Mouse (Mus musculus): ENCODE data around the gene Bmpr1b. TPM values are rescaled to one million over a fixed set of nuclear protein-coding genes. Genes with fewer than 3 reads are reported as not detected.

Gene Bmpr1b
- polyA plus RNA-seq, 1 experiment from 2014 or later: 18.1 TPM

- H3K4me1 ChIP-seq (replicated peaks): peaks cover 23% of the 10 kb centered on the region
- peak overlapping the region; percentile 68 for H3K4me3 ChIP-seq (replicated peaks)
- H3K9ac ChIP-seq (replicated peaks): peak overlapping the region; percentile 84
- WGBS: 7% methylated on average over 9 of the region's 9 CpGs
- no peaks in the 10 kb centered on the region for H3K36me3 ChIP-seq
- peak; percentile 17; the same call in 1 of the 2 replicates for ATAC-seq (ENCODE audit: insufficient number of reproducible peaks, insufficient read depth, low FRiP score, low TSS enrichment, low read depth)
- H3K9me3 ChIP-seq: no peaks in the 10 kb centered on the region
- peaks cover 44% of the 10 kb centered on the region for H3K27me3 ChIP-seq
- peak overlapping the region; percentile 92 for H3K27ac ChIP-seq
- H3K4me2 ChIP-seq: peak overlapping the region; percentile 82
These were observed 868 bp downstream of the Bmpr1b start for GRCm38 (mm10) chr3:142168251-142168862.

GRCm38 (mm10) chr3:142164981-142165380 is 4.2 kb downstream of the Bmpr1b start:
- Histone ChIP-seq H3K9ac (replicated peaks) (no peak overlapping the region), H3K36me3 (no peaks in the 10 kb centered on the region), H3K4me2 (peak overlapping the region; percentile 9), H3K4me1 (replicated peaks) (peaks cover 19% of the 10 kb centered on the region), H3K27ac (no peak overlapping the region), H3K27me3 (peaks cover 18% of the 10 kb centered on the region), H3K4me3 (replicated peaks) (no peak overlapping the region), H3K9me3 (no peaks in the 10 kb centered on the region)
- no peak for ATAC-seq (ENCODE audit: insufficient number of reproducible peaks, insufficient read depth, low FRiP score, low TSS enrichment, low read depth)
- 73% methylated on average over 9 of the region's 9 CpGs for WGBS

- 86% methylated on average over 2 of the region's 2 CpGs for WGBS
- ATAC-seq (ENCODE audit: insufficient number of reproducible peaks, insufficient read depth, low FRiP score, low TSS enrichment, low read depth): no peak
These were observed 5.3 kb downstream of the Bmpr1b start for GRCm38 (mm10) chr3:142163896-142164295.

GRCm38 (mm10) chr3:142161405-142161804 is 7.8 kb downstream of the Bmpr1b start:
- 87% methylated on average over 3 of the region's 3 CpGs for WGBS
- no peak overlapping the region for H3K27ac ChIP-seq
- peaks cover 12% of the 10 kb centered on the region for H3K4me1 ChIP-seq (replicated peaks)
- H3K4me3 ChIP-seq (replicated peaks): no peak overlapping the region
- no peak overlapping the region for H3K4me2 ChIP-seq
- H3K36me3 ChIP-seq: 0 out of 2 replicates have a peak, but pooled peaks cover 2% of the 10 kb centered on the region
- H3K27me3 ChIP-seq: peaks cover 18% of the 10 kb centered on the region
- ATAC-seq (ENCODE audit: insufficient number of reproducible peaks, insufficient read depth, low FRiP score, low TSS enrichment, low read depth): no peak
- H3K9me3 ChIP-seq: no peaks in the 10 kb centered on the region
- no peak overlapping the region for H3K9ac ChIP-seq (replicated peaks)

More at GRCm38 (mm10) chr3:142163896-142164295, 5.3 kb downstream of the Bmpr1b start:
- Histone ChIP-seq H3K4me3 (replicated peaks) (no peak overlapping the region), H3K27ac (no peak overlapping the region), H3K9ac (replicated peaks) (no peak overlapping the region), H3K36me3 (no peaks in the 10 kb centered on the region), H3K9me3 (no peaks in the 10 kb centered on the region), H3K4me2 (no peak overlapping the region; the same call in 1 of the 2 replicates), H3K4me1 (replicated peaks) (peaks cover 16% of the 10 kb centered on the region), H3K27me3 (peaks cover 18% of the 10 kb centered on the region)

- no peak for ATAC-seq (ENCODE audit: insufficient number of reproducible peaks, insufficient read depth, low FRiP score, low TSS enrichment, low read depth)
- no peak overlapping the region for H3K9ac ChIP-seq (replicated peaks)
- no peak overlapping the region for H3K27ac ChIP-seq
- H3K4me2 ChIP-seq: no peak overlapping the region
- H3K27me3 ChIP-seq: no peaks in the 10 kb centered on the region
- no peak overlapping the region for H3K4me3 ChIP-seq (replicated peaks)
- no peaks in the 10 kb centered on the region for H3K9me3 ChIP-seq
- 67% methylated on average over 5 of the region's 5 CpGs for WGBS
- 0 out of 2 replicates have a peak, but pooled peaks cover 5% of the 10 kb centered on the region for H3K36me3 ChIP-seq
- H3K4me1 ChIP-seq (replicated peaks): no peaks in the 10 kb centered on the region
These were observed 17.2 kb downstream of the Bmpr1b start for GRCm38 (mm10) chr3:142151980-142152379.

GRCm38 (mm10) chr3:142138796-142139195 is 30.4 kb downstream of the Bmpr1b start:
- H3K4me2 ChIP-seq: no peak overlapping the region
- WGBS: 63% methylated on average over 5 of the region's 5 CpGs

GRCm38 (mm10) chr3:142126379-142126778 is 42.8 kb downstream of the Bmpr1b start:
- Histone ChIP-seq H3K9me3 (no peaks in the 10 kb centered on the region), H3K27me3 (peaks cover 19% of the 10 kb centered on the region), H3K4me1 (replicated peaks) (peaks cover 18% of the 10 kb centered on the region), H3K27ac (no peak overlapping the region), H3K4me3 (replicated peaks) (no peak overlapping the region), H3K36me3 (no peaks in the 10 kb centered on the region), H3K4me2 (no peak overlapping the region), H3K9ac (replicated peaks) (no peak overlapping the region)
- ATAC-seq (ENCODE audit: insufficient number of reproducible peaks, insufficient read depth, low FRiP score, low TSS enrichment, low read depth): no peak
- 51% methylated on average over 1 of the region's 1 CpGs for WGBS

More at GRCm38 (mm10) chr3:142138796-142139195, 30.4 kb downstream of the Bmpr1b start:
- H3K27me3 ChIP-seq: no peaks in the 10 kb centered on the region
- no peak overlapping the region for H3K4me3 ChIP-seq (replicated peaks)
- ATAC-seq (ENCODE audit: insufficient number of reproducible peaks, insufficient read depth, low FRiP score, low TSS enrichment, low read depth): no peak
- H3K27ac ChIP-seq: no peak overlapping the region
- H3K9me3 ChIP-seq: no peaks in the 10 kb centered on the region
- no peaks in the 10 kb centered on the region for H3K4me1 ChIP-seq (replicated peaks)
- no peak overlapping the region for H3K9ac ChIP-seq (replicated peaks)
- no peaks in the 10 kb centered on the region for H3K36me3 ChIP-seq

- Histone ChIP-seq H3K9me3 (no peaks in the 10 kb centered on the region), H3K36me3 (no peaks in the 10 kb centered on the region), H3K4me3 (replicated peaks) (no peak overlapping the region), H3K4me2 (no peak overlapping the region), H3K4me1 (replicated peaks) (peaks cover 22% of the 10 kb centered on the region), H3K9ac (replicated peaks) (no peak overlapping the region), H3K27ac (no peak overlapping the region), H3K27me3 (peaks cover 22% of the 10 kb centered on the region)
- 36% methylated on average over 2 of the region's 2 CpGs for WGBS
- ATAC-seq (ENCODE audit: insufficient number of reproducible peaks, insufficient read depth, low FRiP score, low TSS enrichment, low read depth): no peak
These were observed 43.7 kb downstream of the Bmpr1b start for GRCm38 (mm10) chr3:142125556-142125955.

- Histone ChIP-seq H3K4me3 (replicated peaks) (no peak overlapping the region), H3K9me3 (no peaks in the 10 kb centered on the region), H3K4me2 (no peak overlapping the region), H3K9ac (replicated peaks) (no peak overlapping the region), H3K4me1 (replicated peaks) (peaks cover 28% of the 10 kb centered on the region), H3K27me3 (peaks cover 23% of the 10 kb centered on the region), H3K36me3 (no peaks in the 10 kb centered on the region), H3K27ac (no peak overlapping the region)
- no peak for ATAC-seq (ENCODE audit: insufficient number of reproducible peaks, insufficient read depth, low FRiP score, low TSS enrichment, low read depth)
- 14% methylated on average over 6 of the region's 6 CpGs for WGBS
These were observed 45.0 kb downstream of the Bmpr1b start for GRCm38 (mm10) chr3:142124255-142124654.

GRCm38 (mm10) chr3:142122376-142122775 is 46.8 kb downstream of the Bmpr1b start:
- 79% methylated on average over 5 of the region's 5 CpGs for WGBS
- Histone ChIP-seq H3K9ac (replicated peaks) (no peak overlapping the region), H3K4me3 (replicated peaks) (no peak overlapping the region), H3K36me3 (no peaks in the 10 kb centered on the region), H3K4me2 (no peak overlapping the region), H3K4me1 (replicated peaks) (peaks cover 33% of the 10 kb centered on the region), H3K27me3 (peaks cover 25% of the 10 kb centered on the region), H3K27ac (no peak overlapping the region), H3K9me3 (no peaks in the 10 kb centered on the region)
- ATAC-seq (ENCODE audit: insufficient number of reproducible peaks, insufficient read depth, low FRiP score, low TSS enrichment, low read depth): no peak

- no peaks in the 10 kb centered on the region for H3K36me3 ChIP-seq
- H3K9ac ChIP-seq (replicated peaks): no peak overlapping the region
- H3K27me3 ChIP-seq: peaks cover 24% of the 10 kb centered on the region
- no peak overlapping the region for H3K4me3 ChIP-seq (replicated peaks)
- H3K4me2 ChIP-seq: no peak overlapping the region
- WGBS: 81% methylated on average over 3 of the region's 3 CpGs
- H3K9me3 ChIP-seq: no peaks in the 10 kb centered on the region
- H3K4me1 ChIP-seq (replicated peaks): peaks cover 32% of the 10 kb centered on the region
- no peak for ATAC-seq (ENCODE audit: insufficient number of reproducible peaks, insufficient read depth, low FRiP score, low TSS enrichment, low read depth)
- no peak overlapping the region for H3K27ac ChIP-seq
These were observed 48.4 kb downstream of the Bmpr1b start for GRCm38 (mm10) chr3:142120795-142121194.

Data from limb, embryonic 12.5 days (tissue).